Mouse (Mus musculus): ENCODE measurements at regions not wholly inside any gene's neighbourhood (a gene's known extent, or its start where the extent isn't known, plus 50 kb on each side); places are given as distances from the start of the nearest gene placed in this dataset.
A peak's percentile ranks its signal among the peaks of the same experiment; 100 is the strongest.

- H3K4me3 ChIP-seq (ENCODE audit: low read length), result no peak overlapping the region
- no peaks in the 10 kb centered on the region for H3K36me3 ChIP-seq (ENCODE audit: insufficient read depth, low read length)
- no peaks in the 10 kb centered on the region for H3K27me3 ChIP-seq (ENCODE audit: insufficient read depth, low read length)
- no peak overlapping the region for H3K27ac ChIP-seq
- ATAC-seq, result no peak
- 48% methylated on average over 2 of the region's 2 CpGs for WGBS
- no peaks in the 10 kb centered on the region for H3K4me1 ChIP-seq (ENCODE audit: insufficient read depth, low read length)
- H3K9ac ChIP-seq (replicated peaks; ENCODE audit: low read length), result no peak overlapping the region
- H3K4me2 ChIP-seq (ENCODE audit: low read depth, low read length), result no peak overlapping the region
- no peaks in the 10 kb centered on the region for H3K9me3 ChIP-seq (ENCODE audit: low read length)
- no peak for TF ChIP-seq CTCF (IDR thresholded peaks at IDR 0.05; ENCODE audit: low read depth)
- no peak for DNase-seq (ENCODE audit: low spot score)
Observed at GRCm38 (mm10) chr17:47162459-47162858, 152.1 kb upstream of the Ubr2 start.

- Histone ChIP-seq H3K9ac (replicated peaks; ENCODE audit: low read length) (no peak overlapping the region), H3K4me1 (ENCODE audit: insufficient read depth, low read length) (0 out of 2 replicates have a peak, but pooled peaks cover 1% of the 10 kb centered on the region), H3K27ac (no peak overlapping the region), H3K4me3 (ENCODE audit: low read length) (no peak overlapping the region), H3K4me2 (ENCODE audit: low read depth, low read length) (no peak overlapping the region), H3K27me3 (ENCODE audit: insufficient read depth, low read length) (no peaks in the 10 kb centered on the region), H3K9me3 (ENCODE audit: low read length) (no peaks in the 10 kb centered on the region), H3K36me3 (ENCODE audit: insufficient read depth, low read length) (no peaks in the 10 kb centered on the region)
- WGBS, result 86% methylated on average over 11 of the region's 11 CpGs
- TF ChIP-seq CTCF (IDR thresholded peaks at IDR 0.05; ENCODE audit: low read depth), result no peak
- no peak for ATAC-seq
- no peak for DNase-seq (ENCODE audit: low spot score)
Observed at GRCm38 (mm10) chr17:47156237-47156636, 145.9 kb upstream of the Ubr2 start.

GRCm38 (mm10) chr17:47151557-47152278 is 141.4 kb upstream of the Ubr2 start:
- Histone ChIP-seq H3K36me3 (ENCODE audit: insufficient read depth, low read length) (no peaks in the 10 kb centered on the region), H3K9ac (replicated peaks; ENCODE audit: low read length) (peak overlapping the region; percentile 47), H3K4me3 (ENCODE audit: low read length) (peak overlapping the region; percentile 32), H3K27ac (peak overlapping the region; percentile 73), H3K27me3 (ENCODE audit: insufficient read depth, low read length) (no peaks in the 10 kb centered on the region), H3K4me1 (ENCODE audit: insufficient read depth, low read length) (0 out of 2 replicates have a peak, but pooled peaks cover 6% of the 10 kb centered on the region), H3K4me2 (ENCODE audit: low read depth, low read length) (peak overlapping the region; percentile 52), H3K9me3 (ENCODE audit: low read length) (no peaks in the 10 kb centered on the region)
- DNase-seq (ENCODE audit: low spot score) (peak; percentile 69), ATAC-seq (peak; percentile 77)
- TF ChIP-seq CTCF (IDR thresholded peaks at IDR 0.05; ENCODE audit: low read depth), result no peak
- WGBS, result 38% methylated on average over 20 of the region's 20 CpGs

- Histone ChIP-seq H3K4me2 (ENCODE audit: low read depth, low read length) (peak overlapping the region; percentile 52), H3K9me3 (ENCODE audit: low read length) (no peaks in the 10 kb centered on the region), H3K27ac (peak overlapping the region; percentile 73), H3K36me3 (ENCODE audit: insufficient read depth, low read length) (no peaks in the 10 kb centered on the region), H3K27me3 (ENCODE audit: insufficient read depth, low read length) (no peaks in the 10 kb centered on the region), H3K4me1 (ENCODE audit: insufficient read depth, low read length) (0 out of 2 replicates have a peak, but pooled peaks cover 6% of the 10 kb centered on the region), H3K9ac (replicated peaks; ENCODE audit: low read length) (peak overlapping the region; percentile 47), H3K4me3 (ENCODE audit: low read length) (peak overlapping the region; percentile 32)
- DNase-seq (ENCODE audit: low spot score) (no peak), ATAC-seq (peak; percentile 36; the same call in 1 of the 2 replicates)
- WGBS, result 41% methylated on average over 5 of the region's 5 CpGs
- TF ChIP-seq CTCF (IDR thresholded peaks at IDR 0.05; ENCODE audit: low read depth), result no peak
Observed at GRCm38 (mm10) chr17:47151193-47151556, 140.8 kb upstream of the Ubr2 start.

GRCm38 (mm10) chr17:47150636-47151035 is 140.3 kb upstream of the Ubr2 start:
- 89% methylated on average over 6 of the region's 6 CpGs for WGBS
- DNase-seq (ENCODE audit: low spot score), result no peak
- H3K9me3 ChIP-seq (ENCODE audit: low read length), result no peaks in the 10 kb centered on the region
- TF ChIP-seq CTCF (IDR thresholded peaks at IDR 0.05; ENCODE audit: low read depth), result no peak
- H3K4me1 ChIP-seq (ENCODE audit: insufficient read depth, low read length), result 0 out of 2 replicates have a peak, but pooled peaks cover 6% of the 10 kb centered on the region
- H3K36me3 ChIP-seq (ENCODE audit: insufficient read depth, low read length), result no peaks in the 10 kb centered on the region
- no peak overlapping the region for H3K4me3 ChIP-seq (ENCODE audit: low read length)
- 0 out of 2 replicates have a peak overlapping the region, but pooled peaks have one; percentile 47 for H3K9ac ChIP-seq (replicated peaks; ENCODE audit: low read length)
- ATAC-seq, result no peak
- no peaks in the 10 kb centered on the region for H3K27me3 ChIP-seq (ENCODE audit: insufficient read depth, low read length)
- H3K4me2 ChIP-seq (ENCODE audit: low read depth, low read length), result no peak overlapping the region
- H3K27ac ChIP-seq, result peak overlapping the region; percentile 73

- 0 out of 2 replicates have a peak, but pooled peaks cover 6% of the 10 kb centered on the region for H3K4me1 ChIP-seq (ENCODE audit: insufficient read depth, low read length)
- H3K36me3 ChIP-seq (ENCODE audit: insufficient read depth, low read length), result no peaks in the 10 kb centered on the region
- DNase-seq (ENCODE audit: low spot score) (no peak), ATAC-seq (no peak)
- no peak overlapping the region for H3K9ac ChIP-seq (replicated peaks; ENCODE audit: low read length)
- no peak overlapping the region for H3K4me2 ChIP-seq (ENCODE audit: low read depth, low read length)
- H3K4me3 ChIP-seq (ENCODE audit: low read length), result no peak overlapping the region
- TF ChIP-seq CTCF (IDR thresholded peaks at IDR 0.05; ENCODE audit: low read depth), result no peak
- WGBS, result 85% methylated on average over 13 of the region's 13 CpGs
- no peaks in the 10 kb centered on the region for H3K27me3 ChIP-seq (ENCODE audit: insufficient read depth, low read length)
- H3K9me3 ChIP-seq (ENCODE audit: low read length), result no peaks in the 10 kb centered on the region
- no peak overlapping the region for H3K27ac ChIP-seq
Observed at GRCm38 (mm10) chr17:47149662-47150061, 139.3 kb upstream of the Ubr2 start.

GRCm38 (mm10) chr17:47149158-47149557 is 138.8 kb upstream of the Ubr2 start:
- no peak for ATAC-seq
- Histone ChIP-seq H3K4me1 (ENCODE audit: insufficient read depth, low read length) (peaks cover 9% of the 10 kb centered on the region; the same call in 1 of the 2 replicates), H3K27ac (no peak overlapping the region), H3K27me3 (ENCODE audit: insufficient read depth, low read length) (no peaks in the 10 kb centered on the region), H3K9me3 (ENCODE audit: low read length) (no peaks in the 10 kb centered on the region), H3K4me3 (ENCODE audit: low read length) (no peak overlapping the region), H3K9ac (replicated peaks; ENCODE audit: low read length) (no peak overlapping the region), H3K36me3 (ENCODE audit: insufficient read depth, low read length) (no peaks in the 10 kb centered on the region), H3K4me2 (ENCODE audit: low read depth, low read length) (no peak overlapping the region)
- DNase-seq (ENCODE audit: low spot score), result no peak
- 92% methylated on average over 9 of the region's 9 CpGs for WGBS
- TF ChIP-seq CTCF (IDR thresholded peaks at IDR 0.05; ENCODE audit: low read depth), result no peak

Measured in hindbrain, postnatal 0 days (tissue).